Mouse (Mus musculus): Measurements from ENCODE around the gene Kansl1. TPM values are rescaled to one million over a fixed set of nuclear protein-coding genes. Genes with fewer than 3 reads are reported as not detected.

Kansl1 gene
- polyA plus RNA-seq, 1 experiment, result 81.7 TPM

GRCm38 (mm10) chr11:104307136-104307535 lies 161.5 kb downstream of the Kansl1 start:
- TF ChIP-seq POLR2A (IDR thresholded peaks at IDR 0.05; ENCODE audit: insufficient read depth, low read length) (no peak), CTCF (IDR thresholded peaks at IDR 0.05; ENCODE audit: low read depth, low read length) (no peak), EP300 (IDR thresholded peaks at IDR 0.05; ENCODE audit: insufficient read depth, low read depth, low read length) (no peak)

GRCm38 (mm10) chr11:104306483-104306882 lies 162.2 kb downstream of the Kansl1 start:
- no peaks in the 10 kb centered on the region for H3K36me3 ChIP-seq (ENCODE audit: control insufficient read depth, insufficient read depth, low read length, poor library complexity, severe bottlenecking)
- H3K9me3 ChIP-seq (replicated peaks; ENCODE audit: control insufficient read depth, insufficient read depth, low read length, poor library complexity, severe bottlenecking), result no peaks in the 10 kb centered on the region
- TF ChIP-seq POLR2A (IDR thresholded peaks at IDR 0.05; ENCODE audit: insufficient read depth, low read length) (no peak), CTCF (IDR thresholded peaks at IDR 0.05; ENCODE audit: low read depth, low read length) (no peak), EP300 (IDR thresholded peaks at IDR 0.05; ENCODE audit: insufficient read depth, low read depth, low read length) (no peak)
- H3K27ac ChIP-seq (ENCODE audit: insufficient read depth, low read length), result no peak overlapping the region
- H3K9ac ChIP-seq (ENCODE audit: low read depth, poor library complexity, severe bottlenecking), result no peak overlapping the region
- peaks cover 9% of the 10 kb centered on the region for H3K4me1 ChIP-seq (ENCODE audit: control insufficient read depth, insufficient read depth, low read length)
- no peak overlapping the region for H3K4me3 ChIP-seq (ENCODE audit: low read depth, low read length)
- H3K27me3 ChIP-seq (ENCODE audit: control insufficient read depth, insufficient read depth, low read length, poor library complexity, severe bottlenecking), result no peaks in the 10 kb centered on the region

More at GRCm38 (mm10) chr11:104307136-104307535, 161.5 kb downstream of the Kansl1 start:
- peak overlapping the region; percentile 2; the same call in 1 of the 2 replicates for H3K27ac ChIP-seq (ENCODE audit: insufficient read depth, low read length)
- no peaks in the 10 kb centered on the region for H3K9me3 ChIP-seq (replicated peaks; ENCODE audit: control insufficient read depth, insufficient read depth, low read length, poor library complexity, severe bottlenecking)
- no peak overlapping the region for H3K4me3 ChIP-seq (ENCODE audit: low read depth, low read length)
- H3K27me3 ChIP-seq (ENCODE audit: control insufficient read depth, insufficient read depth, low read length, poor library complexity, severe bottlenecking), result no peaks in the 10 kb centered on the region
- H3K4me1 ChIP-seq (ENCODE audit: control insufficient read depth, insufficient read depth, low read length), result peaks cover 12% of the 10 kb centered on the region
- H3K9ac ChIP-seq (ENCODE audit: low read depth, poor library complexity, severe bottlenecking), result no peak overlapping the region
- H3K36me3 ChIP-seq (ENCODE audit: control insufficient read depth, insufficient read depth, low read length, poor library complexity, severe bottlenecking), result no peaks in the 10 kb centered on the region

- no peaks in the 10 kb centered on the region for H3K36me3 ChIP-seq (ENCODE audit: control insufficient read depth, insufficient read depth, low read length, poor library complexity, severe bottlenecking)
- H3K27me3 ChIP-seq (ENCODE audit: control insufficient read depth, insufficient read depth, low read length, poor library complexity, severe bottlenecking), result no peaks in the 10 kb centered on the region
- peaks cover 6% of the 10 kb centered on the region for H3K4me1 ChIP-seq (ENCODE audit: control insufficient read depth, insufficient read depth, low read length)
- H3K4me3 ChIP-seq (ENCODE audit: low read depth, low read length), result no peak overlapping the region
- no peaks in the 10 kb centered on the region for H3K9me3 ChIP-seq (replicated peaks; ENCODE audit: control insufficient read depth, insufficient read depth, low read length, poor library complexity, severe bottlenecking)
- TF ChIP-seq EP300 (IDR thresholded peaks at IDR 0.05; ENCODE audit: insufficient read depth, low read depth, low read length) (peak; percentile 55; the same call in 1 of the 2 replicates), POLR2A (IDR thresholded peaks at IDR 0.05; ENCODE audit: insufficient read depth, low read length) (no peak)
- peak overlapping the region; percentile 6; the same call in 1 of the 2 replicates for H3K27ac ChIP-seq (ENCODE audit: insufficient read depth, low read length)
- no peak overlapping the region for H3K9ac ChIP-seq (ENCODE audit: low read depth, poor library complexity, severe bottlenecking)
Observed at GRCm38 (mm10) chr11:104305711-104306110, 162.9 kb downstream of the Kansl1 start.

- peak overlapping the region; percentile 20; the same call in 1 of the 2 replicates for H3K27ac ChIP-seq (ENCODE audit: insufficient read depth, low read length)
- no peaks in the 10 kb centered on the region for H3K27me3 ChIP-seq (ENCODE audit: control insufficient read depth, insufficient read depth, low read length, poor library complexity, severe bottlenecking)
- TF ChIP-seq POLR2A (IDR thresholded peaks at IDR 0.05; ENCODE audit: insufficient read depth, low read length) (no peak), CTCF (IDR thresholded peaks at IDR 0.05; ENCODE audit: low read depth, low read length) (no peak), EP300 (IDR thresholded peaks at IDR 0.05; ENCODE audit: insufficient read depth, low read depth, low read length) (no peak)
- no peaks in the 10 kb centered on the region for H3K9me3 ChIP-seq (replicated peaks; ENCODE audit: control insufficient read depth, insufficient read depth, low read length, poor library complexity, severe bottlenecking)
- no peak overlapping the region for H3K4me3 ChIP-seq (ENCODE audit: low read depth, low read length)
- peaks cover 8% of the 10 kb centered on the region for H3K4me1 ChIP-seq (ENCODE audit: control insufficient read depth, insufficient read depth, low read length)
- H3K36me3 ChIP-seq (ENCODE audit: control insufficient read depth, insufficient read depth, low read length, poor library complexity, severe bottlenecking), result no peaks in the 10 kb centered on the region
- H3K9ac ChIP-seq (ENCODE audit: low read depth, poor library complexity, severe bottlenecking), result no peak overlapping the region
Observed at GRCm38 (mm10) chr11:104303088-104303960, 165.3 kb downstream of the Kansl1 start.

GRCm38 (mm10) chr11:104302628-104303027 lies 166.0 kb downstream of the Kansl1 start:
- no peak overlapping the region for H3K27ac ChIP-seq (ENCODE audit: insufficient read depth, low read length)
- TF ChIP-seq POLR2A (IDR thresholded peaks at IDR 0.05; ENCODE audit: insufficient read depth, low read length) (no peak), CTCF (IDR thresholded peaks at IDR 0.05; ENCODE audit: low read depth, low read length) (no peak), EP300 (IDR thresholded peaks at IDR 0.05; ENCODE audit: insufficient read depth, low read depth, low read length) (no peak)

GRCm38 (mm10) chr11:104297671-104298070 lies 171.0 kb downstream of the Kansl1 start:
- Histone ChIP-seq H3K27ac (ENCODE audit: insufficient read depth, low read length) (no peak overlapping the region), H3K9me3 (replicated peaks; ENCODE audit: control insufficient read depth, insufficient read depth, low read length, poor library complexity, severe bottlenecking) (no peaks in the 10 kb centered on the region), H3K4me1 (ENCODE audit: control insufficient read depth, insufficient read depth, low read length) (peaks cover 24% of the 10 kb centered on the region), H3K4me3 (ENCODE audit: low read depth, low read length) (no peak overlapping the region), H3K36me3 (ENCODE audit: control insufficient read depth, insufficient read depth, low read length, poor library complexity, severe bottlenecking) (no peaks in the 10 kb centered on the region), H3K9ac (ENCODE audit: low read depth, poor library complexity, severe bottlenecking) (peak overlapping the region; percentile 48), H3K27me3 (ENCODE audit: control insufficient read depth, insufficient read depth, low read length, poor library complexity, severe bottlenecking) (no peaks in the 10 kb centered on the region)
- TF ChIP-seq POLR2A (IDR thresholded peaks at IDR 0.05; ENCODE audit: insufficient read depth, low read length) (no peak), CTCF (IDR thresholded peaks at IDR 0.05; ENCODE audit: low read depth, low read length) (no peak), EP300 (IDR thresholded peaks at IDR 0.05; ENCODE audit: insufficient read depth, low read depth, low read length) (no peak)

More at GRCm38 (mm10) chr11:104302628-104303027, 166.0 kb downstream of the Kansl1 start:
- Histone ChIP-seq H3K4me1 (ENCODE audit: control insufficient read depth, insufficient read depth, low read length) (peaks cover 9% of the 10 kb centered on the region), H3K4me3 (ENCODE audit: low read depth, low read length) (no peak overlapping the region), H3K27me3 (ENCODE audit: control insufficient read depth, insufficient read depth, low read length, poor library complexity, severe bottlenecking) (no peaks in the 10 kb centered on the region), H3K36me3 (ENCODE audit: control insufficient read depth, insufficient read depth, low read length, poor library complexity, severe bottlenecking) (no peaks in the 10 kb centered on the region), H3K9ac (ENCODE audit: low read depth, poor library complexity, severe bottlenecking) (no peak overlapping the region), H3K9me3 (replicated peaks; ENCODE audit: control insufficient read depth, insufficient read depth, low read length, poor library complexity, severe bottlenecking) (no peaks in the 10 kb centered on the region)

Measured in ES-Bruce4 (cell line).